Mouse (Mus musculus): ENCODE results near the gene Sf3a1.

DNA sequence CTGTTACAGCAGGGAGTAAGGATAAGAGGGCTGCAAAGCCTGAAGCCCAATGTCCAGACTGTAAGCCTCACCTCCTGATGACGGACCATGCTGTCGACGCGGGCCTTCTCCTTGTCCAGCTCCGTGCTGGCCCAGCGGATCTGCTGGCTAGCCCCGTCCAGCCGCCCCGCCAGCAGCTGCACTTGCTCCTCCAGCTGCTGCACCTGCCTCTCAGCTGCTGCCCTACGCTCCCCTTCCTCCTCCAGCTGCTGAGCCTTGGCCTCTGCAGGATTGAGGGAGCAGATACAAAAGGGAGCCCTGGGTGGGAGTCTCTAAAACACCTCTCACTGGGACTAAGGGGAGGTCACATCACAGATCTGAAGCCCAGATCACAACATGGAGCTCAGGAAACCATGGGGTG, 13.1 kb upstream of the Sf3a1 start:
- TF ChIP-seq EP300 (optimal IDR thresholded peaks at IDR 0.05) (no peak), CTCF (IDR thresholded peaks at IDR 0.05; ENCODE audit: low read depth) (no peak)

All from stomach, postnatal 0 days (tissue).